Mouse (Mus musculus): ENCODE measurements around the gene Ddx54. TPM values are rescaled to one million over a fixed set of nuclear protein-coding genes. Genes with fewer than 3 reads are reported as not detected.

Ddx54 gene
- polyA plus RNA-seq, 1 experiment: 49.9 TPM

- Histone ChIP-seq H3K27me3 (ENCODE audit: control insufficient read depth, insufficient read depth, low read length, poor library complexity, severe bottlenecking) (no peaks in the 10 kb centered on the region), H3K27ac (ENCODE audit: insufficient read depth, low read length) (no peak overlapping the region), H3K4me3 (ENCODE audit: low read depth, low read length) (no peak overlapping the region), H3K9ac (ENCODE audit: low read depth, poor library complexity, severe bottlenecking) (no peak overlapping the region), H3K36me3 (ENCODE audit: control insufficient read depth, insufficient read depth, low read length, poor library complexity, severe bottlenecking) (no peaks in the 10 kb centered on the region), H3K4me1 (ENCODE audit: control insufficient read depth, insufficient read depth, low read length) (peaks cover 9% of the 10 kb centered on the region), H3K9me3 (replicated peaks; ENCODE audit: control insufficient read depth, insufficient read depth, low read length, poor library complexity, severe bottlenecking) (no peaks in the 10 kb centered on the region)
- TF ChIP-seq EP300 (IDR thresholded peaks at IDR 0.05; ENCODE audit: insufficient read depth, low read depth, low read length) (no peak), CTCF (IDR thresholded peaks at IDR 0.05; ENCODE audit: low read depth, low read length) (no peak), POLR2A (IDR thresholded peaks at IDR 0.05; ENCODE audit: insufficient read depth, low read length) (no peak)
Measured at GRCm38 (mm10) chr5:120578504-120579081, 33.9 kb upstream of the Ddx54 start.

GRCm38 (mm10) chr5:120579211-120579897 lies 33.2 kb upstream of the Ddx54 start:
- Histone ChIP-seq H3K9me3 (replicated peaks; ENCODE audit: control insufficient read depth, insufficient read depth, low read length, poor library complexity, severe bottlenecking) (no peaks in the 10 kb centered on the region), H3K27me3 (ENCODE audit: control insufficient read depth, insufficient read depth, low read length, poor library complexity, severe bottlenecking) (no peaks in the 10 kb centered on the region), H3K9ac (ENCODE audit: low read depth, poor library complexity, severe bottlenecking) (no peak overlapping the region), H3K4me3 (ENCODE audit: low read depth, low read length) (no peak overlapping the region), H3K36me3 (ENCODE audit: control insufficient read depth, insufficient read depth, low read length, poor library complexity, severe bottlenecking) (no peaks in the 10 kb centered on the region), H3K27ac (ENCODE audit: insufficient read depth, low read length) (no peak overlapping the region), H3K4me1 (ENCODE audit: control insufficient read depth, insufficient read depth, low read length) (peaks cover 9% of the 10 kb centered on the region)
- TF ChIP-seq CTCF (IDR thresholded peaks at IDR 0.05; ENCODE audit: low read depth, low read length) (no peak), EP300 (IDR thresholded peaks at IDR 0.05; ENCODE audit: insufficient read depth, low read depth, low read length) (no peak), POLR2A (IDR thresholded peaks at IDR 0.05; ENCODE audit: insufficient read depth, low read length) (no peak)

GRCm38 (mm10) chr5:120579898-120580626 lies 32.5 kb upstream of the Ddx54 start:
- no peaks in the 10 kb centered on the region for H3K27me3 ChIP-seq (ENCODE audit: control insufficient read depth, insufficient read depth, low read length, poor library complexity, severe bottlenecking)
- H3K4me1 ChIP-seq (ENCODE audit: control insufficient read depth, insufficient read depth, low read length): peaks cover 9% of the 10 kb centered on the region
- TF ChIP-seq EP300 (IDR thresholded peaks at IDR 0.05; ENCODE audit: insufficient read depth, low read depth, low read length) (no peak), CTCF (IDR thresholded peaks at IDR 0.05; ENCODE audit: low read depth, low read length) (no peak), POLR2A (IDR thresholded peaks at IDR 0.05; ENCODE audit: insufficient read depth, low read length) (no peak)
- no peak overlapping the region for H3K9ac ChIP-seq (ENCODE audit: low read depth, poor library complexity, severe bottlenecking)
- no peaks in the 10 kb centered on the region for H3K36me3 ChIP-seq (ENCODE audit: control insufficient read depth, insufficient read depth, low read length, poor library complexity, severe bottlenecking)
- H3K9me3 ChIP-seq (replicated peaks; ENCODE audit: control insufficient read depth, insufficient read depth, low read length, poor library complexity, severe bottlenecking): no peaks in the 10 kb centered on the region
- no peak overlapping the region for H3K27ac ChIP-seq (ENCODE audit: insufficient read depth, low read length)
- no peak overlapping the region for H3K4me3 ChIP-seq (ENCODE audit: low read depth, low read length)

DNA sequence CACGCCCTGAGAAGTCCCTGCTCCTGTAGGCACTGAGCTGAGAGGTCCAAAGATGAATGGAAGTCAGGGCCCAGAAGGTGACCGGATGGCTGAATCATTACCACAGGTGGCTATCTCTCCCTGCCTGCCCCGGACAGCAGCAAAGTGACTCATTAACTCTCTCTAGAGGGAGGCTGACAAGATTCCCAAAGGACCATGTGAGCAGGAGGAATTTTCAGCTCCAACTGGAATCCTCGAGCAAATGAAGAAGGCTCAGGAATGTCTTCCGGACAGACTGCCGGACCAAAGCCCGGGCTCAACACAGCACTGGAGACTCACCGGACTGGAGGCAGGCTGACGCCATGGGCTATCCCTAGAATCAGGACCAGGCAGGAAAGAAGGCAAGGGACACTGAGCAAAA lies 30.5 kb upstream of the Ddx54 start:
- Histone ChIP-seq H3K4me3 (ENCODE audit: low read depth, low read length) (no peak overlapping the region), H3K9ac (ENCODE audit: low read depth, poor library complexity, severe bottlenecking) (no peak overlapping the region), H3K27me3 (ENCODE audit: control insufficient read depth, insufficient read depth, low read length, poor library complexity, severe bottlenecking) (no peaks in the 10 kb centered on the region), H3K36me3 (ENCODE audit: control insufficient read depth, insufficient read depth, low read length, poor library complexity, severe bottlenecking) (no peaks in the 10 kb centered on the region), H3K27ac (ENCODE audit: insufficient read depth, low read length) (no peak overlapping the region), H3K9me3 (replicated peaks; ENCODE audit: control insufficient read depth, insufficient read depth, low read length, poor library complexity, severe bottlenecking) (no peaks in the 10 kb centered on the region), H3K4me1 (ENCODE audit: control insufficient read depth, insufficient read depth, low read length) (peaks cover 9% of the 10 kb centered on the region)
- no peak for TF ChIP-seq EP300 (IDR thresholded peaks at IDR 0.05; ENCODE audit: insufficient read depth, low read depth, low read length)

GRCm38 (mm10) chr5:120583511-120583910 lies 29.0 kb upstream of the Ddx54 start:
- no peaks in the 10 kb centered on the region for H3K36me3 ChIP-seq (ENCODE audit: control insufficient read depth, insufficient read depth, low read length, poor library complexity, severe bottlenecking)
- no peak overlapping the region for H3K9ac ChIP-seq (ENCODE audit: low read depth, poor library complexity, severe bottlenecking)
- H3K9me3 ChIP-seq (replicated peaks; ENCODE audit: control insufficient read depth, insufficient read depth, low read length, poor library complexity, severe bottlenecking): no peaks in the 10 kb centered on the region
- H3K27me3 ChIP-seq (ENCODE audit: control insufficient read depth, insufficient read depth, low read length, poor library complexity, severe bottlenecking): no peaks in the 10 kb centered on the region
- TF ChIP-seq CTCF (IDR thresholded peaks at IDR 0.05; ENCODE audit: low read depth, low read length): no peak
- TF ChIP-seq POLR2A (IDR thresholded peaks at IDR 0.05; ENCODE audit: insufficient read depth, low read length): no peak
- no peak overlapping the region for H3K4me3 ChIP-seq (ENCODE audit: low read depth, low read length)
- peaks cover 5% of the 10 kb centered on the region for H3K4me1 ChIP-seq (ENCODE audit: control insufficient read depth, insufficient read depth, low read length)
- no peak overlapping the region for H3K27ac ChIP-seq (ENCODE audit: insufficient read depth, low read length)

DNA sequence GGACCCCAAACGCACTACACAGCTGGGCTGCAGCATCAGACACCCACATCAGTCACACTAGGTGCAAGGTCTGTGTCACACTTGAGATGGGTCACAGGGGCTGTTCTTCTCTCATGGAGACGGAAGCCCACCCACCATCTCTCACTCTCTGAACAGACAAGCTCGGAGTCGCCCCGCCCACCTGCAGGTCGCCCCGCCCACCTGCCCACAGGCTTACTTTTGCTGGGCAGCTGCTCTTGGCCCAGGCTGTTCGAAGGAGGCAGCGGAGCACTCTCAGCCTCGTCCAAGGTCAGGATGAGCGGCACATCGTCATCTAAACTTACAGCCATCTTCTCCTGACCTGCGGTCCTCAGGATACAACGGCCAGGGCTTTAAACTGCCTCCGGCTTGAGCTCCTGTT lies 27.6 kb upstream of the Ddx54 start:
- no peak overlapping the region for H3K9ac ChIP-seq (ENCODE audit: low read depth, poor library complexity, severe bottlenecking)
- TF ChIP-seq POLR2A (IDR thresholded peaks at IDR 0.05; ENCODE audit: insufficient read depth, low read length): no peak
- no peak for TF ChIP-seq CTCF (IDR thresholded peaks at IDR 0.05; ENCODE audit: low read depth, low read length)
- TF ChIP-seq EP300 (IDR thresholded peaks at IDR 0.05; ENCODE audit: insufficient read depth, low read depth, low read length): no peak
- no peaks in the 10 kb centered on the region for H3K9me3 ChIP-seq (replicated peaks; ENCODE audit: control insufficient read depth, insufficient read depth, low read length, poor library complexity, severe bottlenecking)
- H3K4me1 ChIP-seq (ENCODE audit: control insufficient read depth, insufficient read depth, low read length): peaks cover 3% of the 10 kb centered on the region
- no peak overlapping the region for H3K4me3 ChIP-seq (ENCODE audit: low read depth, low read length)
- no peak overlapping the region for H3K27ac ChIP-seq (ENCODE audit: insufficient read depth, low read length)
- no peaks in the 10 kb centered on the region for H3K27me3 ChIP-seq (ENCODE audit: control insufficient read depth, insufficient read depth, low read length, poor library complexity, severe bottlenecking)
- H3K36me3 ChIP-seq (ENCODE audit: control insufficient read depth, insufficient read depth, low read length, poor library complexity, severe bottlenecking): no peaks in the 10 kb centered on the region

All from ES-Bruce4 (cell line).